Mouse (Mus musculus) intestine, postnatal 0 days (tissue): Measurements from ENCODE around the gene Gatad2a. TPM values are rescaled to one million over a fixed set of nuclear protein-coding genes. Genes with fewer than 3 reads are reported as not detected.

Experiments
- ATAC-seq: fragments of 200-750 bp; cut with Nextera tagmentation; 2 replicates; pipeline ENCODE4 v1.8.0; 2017; ENCODE audit warnings: mild to moderate bottlenecking, moderate TSS enrichment, moderate library complexity
- H3K27ac ChIP-seq: fragments of 300-500 bp; sonication (generic); 2 replicates; pipeline ENCODE4 v1.5.1; 2014; ENCODE audit warnings: mild to moderate bottlenecking, low read depth, low read length, moderate library complexity
- H3K27me3 ChIP-seq: fragments of 300-500 bp; sonication (generic); replicated peaks from 2 replicates; pipeline ENCODE4 v1.6.1; 2014; ENCODE audit warnings: low read length, mixed read lengths; ENCODE audit not compliant: control insufficient read depth, insufficient read depth
- H3K36me3 ChIP-seq: fragments of 300-500 bp; sonication (generic); 2 replicates; pipeline ENCODE4 v1.6.1; 2014; ENCODE audit warnings: mild to moderate bottlenecking, moderate library complexity; ENCODE audit not compliant: control insufficient read depth, insufficient read depth
- H3K4me1 ChIP-seq: fragments of 300-500 bp; sonication (generic); replicated peaks from 2 replicates; pipeline ENCODE4 v1.6.1; 2014; ENCODE audit warnings: antibody characterized with exemption, low read length, mixed read lengths; ENCODE audit not compliant: control insufficient read depth, insufficient read depth
- H3K4me2 ChIP-seq: fragments of 300-500 bp; sonication (generic); replicated peaks from 2 replicates; pipeline ENCODE4 v1.6.1; 2014; ENCODE audit warnings: low read depth, mild to moderate bottlenecking, moderate library complexity
- H3K4me3 ChIP-seq: fragments of 300-500 bp; sonication (generic); 2 replicates; pipeline ENCODE4 v1.5.1; 2014; ENCODE audit warnings: low read depth, low read length
- H3K9ac ChIP-seq: fragments of 300-500 bp; sonication (generic); 2 replicates; pipeline ENCODE4 v1.6.1; 2014; ENCODE audit warnings: mild to moderate bottlenecking, low read depth, low read length
- H3K9me3 ChIP-seq: fragments of 300-500 bp; sonication (generic); 2 replicates; pipeline ENCODE4 v1.6.1; 2016; ENCODE audit warnings: mixed run types; ENCODE audit not compliant: control insufficient read depth
- CTCF ChIP-seq: sonication (generic); IDR thresholded peaks from 2 replicates; pipeline ENCODE4 v1.5.1; 2016; ENCODE audit warnings: low read depth, mild to moderate bottlenecking, control low read depth, antibody characterized with exemption, moderate library complexity
- WGBS: fragments of 180-500 bp; shearing (Covaris S2); extraction: QIAGEN DNeasy Blood & Tissue Kit; methylation state at CpG from one replicate; pipeline ENCODE4 v1.1.7; 2014; 5-methylcytosine and 5-hydroxymethylcytosine counted together
- polyA plus RNA-seq: library from polyadenylated mRNA; unstranded; fragments of >200 nt; fragmentation: Nextera tagmentation; extraction: Ambion mirVana; gene quantifications from 2 replicates; pipeline ENCODE4 v1.2.1, GENCODE M21; 2015

Gene Gatad2a
- polyA plus RNA-seq, 1 experiment from 2014 or later, result 42.6 TPM

DNA sequence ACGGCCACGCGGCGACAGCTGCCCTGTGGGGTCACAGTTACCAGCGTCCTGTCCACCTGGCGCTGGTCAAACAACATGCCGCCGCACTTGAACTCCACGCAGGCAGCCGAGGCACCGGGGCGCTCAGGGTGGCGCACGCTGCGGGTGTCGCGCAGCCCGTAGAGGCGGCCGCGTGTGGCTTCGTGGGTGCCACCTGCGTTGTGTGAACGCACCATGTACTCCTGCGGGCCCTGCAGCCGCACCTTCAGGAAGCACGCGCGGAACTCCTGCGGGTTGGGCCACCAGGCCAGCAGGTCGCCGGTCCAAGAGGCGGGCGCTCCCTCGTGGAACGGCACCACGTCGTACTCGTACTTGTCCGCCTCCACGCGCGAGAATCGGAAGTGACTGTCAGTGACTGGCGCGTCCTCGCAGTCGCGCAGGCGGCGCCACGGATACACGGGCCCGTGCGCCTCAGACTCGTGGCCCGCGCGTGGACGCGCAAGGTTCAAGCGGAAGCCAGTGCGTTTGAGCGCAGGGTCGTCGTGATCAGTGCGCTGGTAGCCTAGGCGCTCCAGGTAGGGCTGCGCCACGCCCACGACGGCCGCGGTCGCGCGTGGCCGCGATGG is 114.8 kb downstream of the Gatad2a start:
- Histone ChIP-seq H3K9ac (no peak overlapping the region), H3K4me1 (no peaks in the 10 kb centered on the region), H3K9me3 (no peaks in the 10 kb centered on the region), H3K4me2 (peak overlapping the region; percentile 58), H3K4me3 (peak overlapping the region; percentile 40), H3K36me3 (no peaks in the 10 kb centered on the region), H3K27ac (no peak overlapping the region), H3K27me3 (peaks cover 73% of the 10 kb centered on the region)
- 23% methylated on average over 79 of the region's 79 CpGs for WGBS
- ATAC-seq, result 0 out of 2 replicates have a peak, but pooled peaks have one; percentile 4
- TF ChIP-seq CTCF, result no peak

- no peak for ATAC-seq
- Histone ChIP-seq H3K4me1 (no peaks in the 10 kb centered on the region), H3K4me2 (no peak overlapping the region), H3K9ac (no peak overlapping the region), H3K36me3 (no peaks in the 10 kb centered on the region), H3K27me3 (peaks cover 68% of the 10 kb centered on the region), H3K27ac (no peak overlapping the region), H3K4me3 (peak overlapping the region; percentile 40), H3K9me3 (no peaks in the 10 kb centered on the region)
- no peak for TF ChIP-seq CTCF
- 14% methylated on average over 37 of the region's 37 CpGs for WGBS
Observed at GRCm38 (mm10) chr8:69880841-69881240, 115.3 kb downstream of the Gatad2a start.

DNA sequence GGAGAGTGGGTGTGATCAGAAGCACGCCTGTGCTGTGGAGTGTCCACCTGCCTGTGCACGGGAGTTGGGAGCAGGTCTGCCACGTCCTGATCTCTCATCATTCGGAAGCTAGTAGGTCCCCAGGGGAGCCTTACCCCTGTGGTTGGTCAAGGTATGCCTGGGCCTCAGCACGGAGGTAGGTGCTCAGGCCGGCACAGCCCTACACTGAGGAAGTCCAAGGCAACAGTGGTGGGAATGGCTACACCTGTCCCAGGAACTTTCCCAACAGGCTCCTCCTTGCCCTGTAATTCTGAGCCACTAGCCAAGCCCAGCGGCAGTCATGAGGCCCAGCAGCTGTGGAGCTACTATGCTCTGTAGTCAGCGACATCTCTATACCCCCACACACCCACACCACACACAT is 116.5 kb downstream of the Gatad2a start:
- Histone ChIP-seq H3K9ac (no peak overlapping the region), H3K4me1 (no peaks in the 10 kb centered on the region), H3K27me3 (peaks cover 57% of the 10 kb centered on the region), H3K4me2 (no peak overlapping the region), H3K27ac (no peak overlapping the region), H3K36me3 (no peaks in the 10 kb centered on the region), H3K9me3 (no peaks in the 10 kb centered on the region), H3K4me3 (no peak overlapping the region)
- no peak for ATAC-seq
- 46% methylated on average over 8 of the region's 8 CpGs for WGBS
- TF ChIP-seq CTCF, result no peak

- H3K4me2 ChIP-seq, result no peak overlapping the region
- no peaks in the 10 kb centered on the region for H3K36me3 ChIP-seq
- H3K4me1 ChIP-seq, result no peaks in the 10 kb centered on the region
- no peak overlapping the region for H3K27ac ChIP-seq
- peaks cover 40% of the 10 kb centered on the region for H3K27me3 ChIP-seq
- H3K9me3 ChIP-seq, result no peaks in the 10 kb centered on the region
- ATAC-seq, result no peak
- no peak for TF ChIP-seq CTCF
- 62% methylated on average over 3 of the region's 3 CpGs for WGBS
- no peak overlapping the region for H3K9ac ChIP-seq
- H3K4me3 ChIP-seq, result no peak overlapping the region
Observed at GRCm38 (mm10) chr8:69877992-69878391, 118.2 kb downstream of the Gatad2a start.

- no peak overlapping the region for H3K27ac ChIP-seq
- H3K4me2 ChIP-seq, result no peak overlapping the region
- peaks cover 34% of the 10 kb centered on the region for H3K27me3 ChIP-seq
- no peak overlapping the region for H3K4me3 ChIP-seq
- WGBS, result 88% methylated on average over 4 of the region's 4 CpGs
- H3K4me1 ChIP-seq, result no peaks in the 10 kb centered on the region
- no peak for TF ChIP-seq CTCF
- no peak overlapping the region for H3K9ac ChIP-seq
- ATAC-seq, result no peak
- no peaks in the 10 kb centered on the region for H3K36me3 ChIP-seq
- H3K9me3 ChIP-seq, result no peaks in the 10 kb centered on the region
Observed at GRCm38 (mm10) chr8:69877396-69877795, 118.8 kb downstream of the Gatad2a start.

GRCm38 (mm10) chr8:69876967-69877366 is 119.2 kb downstream of the Gatad2a start:
- no peak overlapping the region for H3K9ac ChIP-seq
- H3K4me2 ChIP-seq, result no peak overlapping the region
- no peak for ATAC-seq
- peaks cover 30% of the 10 kb centered on the region for H3K27me3 ChIP-seq
- no peak for TF ChIP-seq CTCF
- no peaks in the 10 kb centered on the region for H3K4me1 ChIP-seq
- no peak overlapping the region for H3K27ac ChIP-seq
- WGBS, result 76% methylated on average over 10 of the region's 10 CpGs
- no peak overlapping the region for H3K4me3 ChIP-seq
- no peaks in the 10 kb centered on the region for H3K9me3 ChIP-seq
- no peaks in the 10 kb centered on the region for H3K36me3 ChIP-seq
